Mouse (Mus musculus): ENCODE measurements around the gene Agbl1. TPM values are rescaled to one million over a fixed set of nuclear protein-coding genes. Genes with fewer than 3 reads are reported as not detected.
A peak's percentile ranks its signal among the peaks of the same experiment; 100 is the strongest.

Agbl1 gene
- total RNA-seq, 2 experiments from 2014 or later = 0.27 to 0.46 TPM

GRCm38 (mm10) chr7:77147527-77147926, 917.8 kb downstream of the Agbl1 start:
- intact Hi-C loops (cut with DNase I) = no loop called here
- no peak for DNase-seq (ENCODE audit: low spot score in 2 of 2)

GRCm38 (mm10) chr7:77148820-77149219, 919.1 kb downstream of the Agbl1 start:
- no peak for DNase-seq (ENCODE audit: low spot score in 2 of 2)
- intact Hi-C loops (cut with DNase I) = no loop called here

GRCm38 (mm10) chr7:77149846-77150245, 920.2 kb downstream of the Agbl1 start:
- DNase-seq (ENCODE audit: low spot score in 2 of 2) = peak in 1 of 2 experiments; percentile 55
- intact Hi-C loops (cut with DNase I) = no loop called here

GRCm38 (mm10) chr7:77152393-77152792, 922.7 kb downstream of the Agbl1 start:
- no peak for DNase-seq (ENCODE audit: low spot score in 2 of 2)
- intact Hi-C loops (cut with DNase I) = no loop called here

GRCm38 (mm10) chr7:77152909-77153308, 923.2 kb downstream of the Agbl1 start:
- DNase-seq (ENCODE audit: low spot score in 2 of 2) = no peak
- intact Hi-C loops (cut with DNase I) = no loop called here

- no peak for DNase-seq (ENCODE audit: low spot score in 2 of 2)
- intact Hi-C loops (cut with DNase I) = no loop called here
Observed at GRCm38 (mm10) chr7:77164921-77165320, 935.2 kb downstream of the Agbl1 start.

All from left cerebral cortex, postnatal 25 days (tissue).